Mouse (Mus musculus): ENCODE data around the gene Ror2.

Ror2 gene

DNA sequence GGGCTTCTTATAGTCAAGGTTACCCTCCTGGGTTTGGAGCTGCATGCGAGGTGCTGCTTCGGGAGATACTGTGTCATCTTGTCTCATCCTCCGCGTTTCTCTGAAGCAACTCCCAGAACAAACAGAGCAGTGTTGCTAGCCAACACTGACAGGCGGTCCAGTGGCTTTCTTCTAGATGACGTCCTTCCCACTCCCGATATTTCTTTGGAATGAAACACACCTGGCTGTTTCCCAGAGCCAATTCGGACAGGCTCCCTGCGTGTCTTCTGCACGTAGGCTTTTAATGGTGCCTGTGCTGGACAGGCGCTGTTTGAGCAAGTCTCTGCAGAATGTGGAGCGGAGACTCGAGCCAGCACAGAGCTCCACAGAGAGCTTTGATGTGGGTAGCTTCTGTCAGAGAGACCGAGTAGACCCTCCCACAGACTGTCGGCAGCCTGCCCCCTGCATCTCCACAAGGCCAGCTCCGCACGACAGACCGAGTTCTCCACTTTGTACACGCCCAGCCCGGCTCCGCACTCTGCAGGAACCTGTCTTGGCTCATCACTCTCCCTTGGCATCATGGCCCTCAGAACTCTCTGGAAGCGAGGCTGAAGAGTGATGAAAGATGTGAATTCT lies 216.7 kb downstream of the Ror2 start:
- DNase-seq (ENCODE audit: low spot score in 2 of 2): no peak

- no peak for DNase-seq (ENCODE audit: low spot score in 2 of 2)
These were observed 217.5 kb downstream of the Ror2 start for GRCm38 (mm10) chr13:53068461-53068860.

GRCm38 (mm10) chr13:53067949-53068348 lies 218.0 kb downstream of the Ror2 start:
- DNase-seq (ENCODE audit: low spot score in 2 of 2): no peak

DNA sequence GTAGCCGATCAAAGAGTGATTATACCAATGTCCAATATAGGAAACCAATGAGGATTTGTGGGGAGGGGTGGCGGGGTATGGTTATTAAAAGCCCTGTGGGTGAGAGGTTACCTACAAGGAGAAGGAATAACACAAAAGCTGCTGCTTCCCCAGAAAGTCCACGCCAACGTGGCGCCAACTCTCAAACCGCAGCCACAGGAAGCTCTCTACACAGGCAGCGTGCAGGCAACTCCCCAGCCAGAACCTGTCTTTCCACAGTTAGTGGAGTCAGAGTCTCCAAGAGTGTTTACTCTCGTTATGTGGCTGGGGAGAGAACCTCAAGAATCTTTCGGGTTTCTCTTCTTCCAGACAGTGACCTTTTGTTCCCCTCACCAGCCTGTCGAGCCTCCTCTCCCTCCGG lies 220.8 kb downstream of the Ror2 start:
- no peak for DNase-seq (ENCODE audit: low spot score in 2 of 2)

- DNase-seq (ENCODE audit: low spot score in 2 of 2): no peak
These were observed 221.2 kb downstream of the Ror2 start for GRCm38 (mm10) chr13:53064681-53065080.

Measured in right cerebral cortex, adult 2 months (tissue).